16 mouse cellular contexts compared by ENCODE assay signal in genomic region chr19:41759765-41760164, GRCm38 (mm10). TPM values are rescaled to one million over a fixed set of nuclear protein-coding genes. Genes with fewer than 3 reads are reported as not detected.
A peak's percentile ranks its signal among the peaks of the same experiment; 100 is the strongest.
DNase-seq lines count a peak whose midpoint lies in the region; ATAC-seq and TF ChIP-seq lines count a peak whose summit lies in the region.
"Had no signal": no experiment of that assay in that cellular context is flagged by ENCODE, and none has a peak within 500 bp of the region (broad histone marks: within the 10 kb centered on the region; RNA-seq: fewer than 3 reads in every experiment).

No protein-coding gene starts in this region.

- ATAC-seq in intestine, postnatal 0 days = no peak
- no peak for ATAC-seq in intestine, embryonic 15.5 days
- no peak for ATAC-seq in neural tube, embryonic 11.5 days (ENCODE audit: insufficient read depth, low FRiP score, low TSS enrichment)
- no peak for ATAC-seq in neural tube, embryonic 15.5 days (ENCODE audit: low FRiP score)
- ATAC-seq: intestine, embryonic 16.5 days had no signal

- no peak for TF ChIP-seq CTCF in cerebellum, adult 2 months (IDR thresholded peaks at IDR 0.05; ENCODE audit: borderline replicate concordance, insufficient read depth, low read depth, low read length)
- peak; percentile 30 for TF ChIP-seq CTCF in intestine, postnatal 0 days (IDR thresholded peaks at IDR 0.05; ENCODE audit: low read depth)

- WGBS in cerebellum, adult 2 months = 85% methylated on average over 6 of the region's 6 CpGs
- WGBS in intestine, postnatal 0 days = 80% methylated on average over 6 of the region's 6 CpGs
- 77% methylated on average over 6 of the region's 6 CpGs for WGBS in intestine, embryonic 15.5 days
- 81% methylated on average over 6 of the region's 6 CpGs for WGBS in neural tube, embryonic 11.5 days
- 75% methylated on average over 6 of the region's 6 CpGs for WGBS in neural tube, embryonic 15.5 days

- H3K9me3 ChIP-seq in intestine, postnatal 0 days (ENCODE audit: control insufficient read depth) = no peaks in the 10 kb centered on the region
- no peaks in the 10 kb centered on the region for H3K9me3 ChIP-seq in intestine, embryonic 15.5 days
- no peaks in the 10 kb centered on the region for H3K9me3 ChIP-seq in neural tube, embryonic 11.5 days (ENCODE audit: control insufficient read depth, low read length)
- H3K9me3 ChIP-seq in neural tube, embryonic 15.5 days (replicated peaks) = no peaks in the 10 kb centered on the region
- H3K9me3 ChIP-seq: embryonic facial prominence, embryonic 10.5 days; limb, embryonic 10.5 days had no signal

- H3K4me3 ChIP-seq in cerebellum, adult 2 months (replicated peaks; ENCODE audit: insufficient read depth, low read depth, low read length) = no peak overlapping the region
- no peak overlapping the region for H3K4me3 ChIP-seq in intestine, postnatal 0 days (ENCODE audit: low read depth, low read length)
- no peak overlapping the region for H3K4me3 ChIP-seq in intestine, embryonic 15.5 days (replicated peaks)
- no peak overlapping the region for H3K4me3 ChIP-seq in neural tube, embryonic 11.5 days (ENCODE audit: low read depth, low read length)
- H3K4me3 ChIP-seq in neural tube, embryonic 15.5 days (replicated peaks) = no peak overlapping the region
- H3K4me3 ChIP-seq: embryonic facial prominence, embryonic 10.5 days; limb, embryonic 10.5 days had no signal

- no peaks in the 10 kb centered on the region for H3K36me3 ChIP-seq in intestine, postnatal 0 days (ENCODE audit: control insufficient read depth, insufficient read depth)
- no peaks in the 10 kb centered on the region for H3K36me3 ChIP-seq in intestine, embryonic 15.5 days
- no peaks in the 10 kb centered on the region for H3K36me3 ChIP-seq in neural tube, embryonic 11.5 days (ENCODE audit: control insufficient read depth, insufficient read depth, low read length)
- H3K36me3 ChIP-seq in neural tube, embryonic 15.5 days = no peaks in the 10 kb centered on the region
- H3K36me3 ChIP-seq: embryonic facial prominence, embryonic 10.5 days had no signal

- no peak for TF ChIP-seq POLR2A in cerebellum, adult 2 months (IDR thresholded peaks at IDR 0.05; ENCODE audit: borderline replicate concordance, insufficient read depth, low read length)

- no peak overlapping the region for H3K4me2 ChIP-seq in intestine, postnatal 0 days (replicated peaks; ENCODE audit: low read depth)
- H3K4me2 ChIP-seq in intestine, embryonic 15.5 days (replicated peaks) = no peak overlapping the region
- H3K4me2 ChIP-seq in neural tube, embryonic 11.5 days (ENCODE audit: low read depth) = no peak overlapping the region
- H3K4me2 ChIP-seq in neural tube, embryonic 15.5 days = no peak overlapping the region

- DNase-seq in cerebellum, postnatal 10 days = peak; percentile 54 to 59
- no peak for DNase-seq in cerebellum, adult 2 months
- peak; percentile 36 for DNase-seq in neural tube, embryonic 11.5 days (ENCODE audit: low spot score)
- DNase-seq in gastrocnemius, postnatal 25 days = no peak
- no peak for DNase-seq in urinary bladder, postnatal 25 days (ENCODE audit: low spot score)
- DNase-seq: cerebellum, adult 11 months; heart, postnatal 14 days; kidney, postnatal 14 days; right cerebral cortex, postnatal 14 days had no signal

- H3K9ac ChIP-seq in intestine, postnatal 0 days (ENCODE audit: low read depth, low read length) = no peak overlapping the region
- H3K9ac ChIP-seq in intestine, embryonic 15.5 days = no peak overlapping the region
- no peak overlapping the region for H3K9ac ChIP-seq in neural tube, embryonic 11.5 days (ENCODE audit: low read length)
- no peak overlapping the region for H3K9ac ChIP-seq in neural tube, embryonic 15.5 days (replicated peaks)

- H3K4me1 ChIP-seq in cerebellum, adult 2 months (ENCODE audit: control insufficient read depth, insufficient read depth, low read length) = no peaks in the 10 kb centered on the region
- no peaks in the 10 kb centered on the region for H3K4me1 ChIP-seq in intestine, postnatal 0 days (replicated peaks; ENCODE audit: control insufficient read depth, insufficient read depth, low read length)
- H3K4me1 ChIP-seq in intestine, embryonic 15.5 days (replicated peaks) = no peaks in the 10 kb centered on the region
- no peaks in the 10 kb centered on the region for H3K4me1 ChIP-seq in neural tube, embryonic 11.5 days (ENCODE audit: control insufficient read depth, insufficient read depth, low read length)
- no peaks in the 10 kb centered on the region for H3K4me1 ChIP-seq in neural tube, embryonic 15.5 days

- no peak overlapping the region for H3K27ac ChIP-seq in cerebellum, adult 2 months (ENCODE audit: insufficient read depth, low read length)
- H3K27ac ChIP-seq in intestine, postnatal 0 days (ENCODE audit: low read depth, low read length) = no peak overlapping the region
- H3K27ac ChIP-seq in intestine, embryonic 15.5 days = no peak overlapping the region
- H3K27ac ChIP-seq in neural tube, embryonic 11.5 days (ENCODE audit: low read depth, low read length) = no peak overlapping the region
- no peak overlapping the region for H3K27ac ChIP-seq in neural tube, embryonic 15.5 days (replicated peaks)
- H3K27ac ChIP-seq: embryonic facial prominence, embryonic 10.5 days; limb, embryonic 10.5 days; macrophage had no signal

- no peaks in the 10 kb centered on the region for H3K27me3 ChIP-seq in cerebellum, adult 2 months (ENCODE audit: control insufficient read depth, insufficient read depth, low read length)
- H3K27me3 ChIP-seq in intestine, postnatal 0 days (replicated peaks; ENCODE audit: control insufficient read depth, insufficient read depth, low read length) = no peaks in the 10 kb centered on the region
- no peaks in the 10 kb centered on the region for H3K27me3 ChIP-seq in intestine, embryonic 15.5 days (replicated peaks)
- H3K27me3 ChIP-seq in neural tube, embryonic 11.5 days (ENCODE audit: control insufficient read depth, insufficient read depth, low read length) = 0 out of 2 replicates have a peak, but pooled peaks cover 2% of the 10 kb centered on the region
- no peaks in the 10 kb centered on the region for H3K27me3 ChIP-seq in neural tube, embryonic 15.5 days (replicated peaks)

RNA-seq across cellular contexts. Expression of gene Slit1, which starts 16.3 kb away (rescaled TPM):
- 3.9 and 4.9 TPM in 2 replicates for polyA plus RNA-seq in cerebellum, adult 2 months (2012; rRNA removed)
- polyA plus RNA-seq in intestine, postnatal 0 days (2015; fragmentation: Nextera tagmentation; extraction: Ambion mirVana) = 0.27 and 0.35 TPM in 2 replicates
- polyA plus RNA-seq in intestine, embryonic 15.5 days (2015; fragmentation: Nextera tagmentation; extraction: Ambion mirVana) = 0.63 and 0.68 TPM in 2 replicates
- 15.3 and 17.0 TPM in 2 replicates for polyA plus RNA-seq in neural tube, embryonic 11.5 days (2014; fragmentation: Nextera tagmentation; extraction: Ambion mirVana)
- 32.8 and 36.8 TPM in 2 replicates for polyA plus RNA-seq in neural tube, embryonic 15.5 days (2015; fragmentation: Nextera tagmentation; extraction: Ambion mirVana)
- under 1 TPM; 0.59 to 0.79 TPM for total RNA-seq in gastrocnemius, postnatal 25 days (2021)

RNA-seq across cellular contexts. Expression of gene Arhgap19, which starts 42.1 kb away (rescaled TPM):
- polyA plus RNA-seq in cerebellum, adult 2 months (2012; rRNA removed) = 2.4 and 2.5 TPM in 2 replicates
- polyA plus RNA-seq in intestine, postnatal 0 days (2015; fragmentation: Nextera tagmentation; extraction: Ambion mirVana) = 3.5 TPM in 2 replicates
- polyA plus RNA-seq in intestine, embryonic 15.5 days (2015; fragmentation: Nextera tagmentation; extraction: Ambion mirVana) = 18.4 and 19.4 TPM in 2 replicates
- polyA plus RNA-seq in neural tube, embryonic 11.5 days (2014; fragmentation: Nextera tagmentation; extraction: Ambion mirVana) = 37.0 and 37.3 TPM in 2 replicates
- 4.8 and 8.7 TPM in 2 replicates for polyA plus RNA-seq in neural tube, embryonic 15.5 days (2015; fragmentation: Nextera tagmentation; extraction: Ambion mirVana)
- 1 to 10 TPM; 6.1 to 8.1 TPM for total RNA-seq in gastrocnemius, postnatal 25 days (2021)

Comparison
In these comparisons a context has a peak if more than half of its experiments do, and no peak if none do; other contexts are left out.
1. DNase-seq: peak in cerebellum, postnatal 10 days (2 of 2) and neural tube, embryonic 11.5 days (single experiment); none in cerebellum, adult 2 months (0 of 2), gastrocnemius, postnatal 25 days (single experiment) and urinary bladder, postnatal 25 days (single experiment).